In the genomic region with DNA sequence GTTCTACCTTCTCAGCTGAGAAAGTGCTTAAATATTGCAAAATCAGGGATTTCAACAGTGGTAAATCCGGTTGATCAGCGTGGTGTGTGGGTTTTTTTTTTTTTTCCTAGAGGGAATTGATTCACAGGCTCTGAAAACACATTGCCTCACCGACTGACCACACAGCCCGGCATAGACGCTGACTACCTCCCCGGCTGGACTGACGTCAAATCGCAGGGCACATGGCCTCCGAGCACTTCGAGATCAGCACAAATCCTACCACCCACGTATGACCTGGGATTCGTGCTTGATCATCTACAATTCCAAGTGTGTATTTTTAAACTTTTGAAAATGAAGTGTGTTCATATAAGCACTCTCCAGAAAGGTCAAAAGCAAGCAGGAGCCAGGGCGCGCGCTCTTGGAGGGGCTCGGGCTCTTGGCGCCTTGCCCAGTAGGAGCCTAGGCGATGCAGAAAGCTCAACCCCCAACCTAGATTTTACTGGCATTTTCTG, we compare ENCODE assay signal across 10 mouse cellular contexts.
A peak's percentile ranks its signal among the peaks of the same experiment; 100 is the strongest.
DNase-seq lines count a peak whose midpoint lies in the region; ATAC-seq and TF ChIP-seq lines count a peak whose summit lies in the region.
"Had no signal": no experiment of that assay in that cellular context is flagged by ENCODE, and none has a peak within 500 bp of the region (broad histone marks: within the 10 kb centered on the region; RNA-seq: fewer than 3 reads in every experiment).

No protein-coding gene starts in this region.

- TF ChIP-seq POLR2A in myocyte (IDR thresholded peaks at IDR 0.05; ENCODE audit: insufficient read length, low read depth) = no peak

- DNase-seq in adrenal gland, adult 2 months = peak; percentile 33
- no peak for DNase-seq in adrenal gland, postnatal 4 days (ENCODE audit: low spot score in 2 of 2)
- no peak for DNase-seq in kidney, postnatal 36 days
- no peak for DNase-seq in left cerebral cortex, postnatal 14 days (ENCODE audit: low spot score in 2 of 2)
- DNase-seq: thymus, postnatal 36 days had no signal

- no peaks in the 10 kb centered on the region for H3K36me3 ChIP-seq in kidney, embryonic 16.5 days (ENCODE audit: insufficient read depth, low read length)
- H3K36me3 ChIP-seq in intestine, embryonic 15.5 days = no peaks in the 10 kb centered on the region
- no peaks in the 10 kb centered on the region for H3K36me3 ChIP-seq in myocyte (ENCODE audit: control insufficient read depth, insufficient read depth)

- no peak overlapping the region for H3K4me3 ChIP-seq in kidney, embryonic 16.5 days (ENCODE audit: low read length)
- H3K4me3 ChIP-seq in intestine, embryonic 15.5 days (replicated peaks) = no peak overlapping the region
- no peak overlapping the region for H3K4me3 ChIP-seq in myocyte
- H3K4me3 ChIP-seq: heart, adult 2 months had no signal

- intact Hi-C loops in left cerebral cortex, postnatal 14 days (cut with DNase I) = no loop called here

- ATAC-seq in kidney, embryonic 16.5 days (ENCODE audit: low FRiP score, low TSS enrichment) = no peak
- no peak; the same call in 1 of the 2 replicates for ATAC-seq in intestine, embryonic 15.5 days
- no peak for ATAC-seq in erythroid progenitor cell, adult 5-6 weeks (replicated peaks; ENCODE audit: low FRiP score, poor library complexity, severe bottlenecking)

- 69% methylated on average over 18 of the region's 18 CpGs for WGBS in kidney, embryonic 16.5 days
- WGBS in intestine, embryonic 15.5 days = 54% methylated on average over 18 of the region's 18 CpGs

- H3K4me1 ChIP-seq in kidney, embryonic 16.5 days (ENCODE audit: insufficient read depth, low read length) = no peaks in the 10 kb centered on the region
- no peaks in the 10 kb centered on the region for H3K4me1 ChIP-seq in intestine, embryonic 15.5 days (replicated peaks)

- H3K79me2 ChIP-seq in myocyte (ENCODE audit: control insufficient read depth, insufficient read depth) = no peaks in the 10 kb centered on the region

- 0 out of 2 replicates have a peak overlapping the region, but pooled peaks have one; percentile 14 for H3K4me2 ChIP-seq in kidney, embryonic 16.5 days (replicated peaks; ENCODE audit: low read depth, low read length)
- peak overlapping the region; percentile 34 for H3K4me2 ChIP-seq in intestine, embryonic 15.5 days (replicated peaks)
- H3K4me2 ChIP-seq in myocyte (ENCODE audit: low read depth) = no peak overlapping the region

- no peaks in the 10 kb centered on the region for H3K27me3 ChIP-seq in kidney, embryonic 16.5 days (ENCODE audit: insufficient read depth, low read length)
- H3K27me3 ChIP-seq in intestine, embryonic 15.5 days (replicated peaks) = no peaks in the 10 kb centered on the region
- no peaks in the 10 kb centered on the region for H3K27me3 ChIP-seq in myocyte (ENCODE audit: control insufficient read depth, insufficient read depth, insufficient read length)

- H3K9ac ChIP-seq in kidney, embryonic 16.5 days (replicated peaks; ENCODE audit: low read length) = no peak overlapping the region
- no peak overlapping the region for H3K9ac ChIP-seq in intestine, embryonic 15.5 days

- no peak overlapping the region for H3ac ChIP-seq in myocyte (ENCODE audit: control insufficient read depth, insufficient read length)

- no peaks in the 10 kb centered on the region for H3K9me3 ChIP-seq in kidney, embryonic 16.5 days (ENCODE audit: low read length)
- no peaks in the 10 kb centered on the region for H3K9me3 ChIP-seq in intestine, embryonic 15.5 days

- H3K27ac ChIP-seq in kidney, embryonic 16.5 days (ENCODE audit: low read length) = no peak overlapping the region
- H3K27ac ChIP-seq in intestine, embryonic 15.5 days = no peak overlapping the region
- H3K27ac ChIP-seq: heart, adult 2 months had no signal

TF ChIP-seq in myocyte, 11 proteins besides CTCF, POLR2A, EP300 and RAD21:
- TF ChIP-seq MAX (IDR thresholded peaks at IDR 0.05; ENCODE audit: low read depth) (peak; percentile 53), CEBPB (IDR thresholded peaks at IDR 0.05; ENCODE audit: insufficient read depth, poor library complexity, severe bottlenecking) (peak; percentile 51), REST (IDR thresholded peaks at IDR 0.05; ENCODE audit: insufficient read depth, insufficient read length) (no peak)
